In the genomic region with DNA sequence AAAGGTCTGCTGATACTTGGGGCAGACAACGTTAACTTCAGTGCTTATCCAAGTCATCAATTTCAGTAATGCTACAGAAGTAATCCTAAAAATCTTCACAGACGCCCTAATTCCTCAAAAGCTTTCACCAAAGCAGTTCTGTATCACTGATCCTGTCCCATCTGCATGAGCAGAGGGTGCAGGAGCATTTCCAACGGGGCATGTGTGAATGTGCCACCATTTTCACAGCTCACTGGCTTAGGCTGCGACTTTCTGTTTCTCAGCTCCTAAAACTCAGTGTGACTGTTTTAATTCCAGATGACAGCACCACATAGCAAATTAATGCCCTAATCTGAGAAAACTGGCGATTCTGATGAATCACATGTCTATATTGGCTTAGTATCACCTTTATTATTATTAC, we compare ENCODE assay signal across 18 mouse cellular contexts.
"Had no signal": no experiment of that assay in that cellular context is flagged by ENCODE, and none has a peak within 500 bp of the region (broad histone marks: within the 10 kb centered on the region; RNA-seq: fewer than 3 reads in every experiment).

No protein-coding gene starts in this region.

- H3K4me3 ChIP-seq: limb, embryonic 12.5 days; limb, embryonic 15.5 days; midbrain, embryonic 12.5 days; midbrain, embryonic 15.5 days; neural tube, embryonic 12.5 days; neural tube, embryonic 15.5 days had no signal

- H3K4me2 ChIP-seq: limb, embryonic 12.5 days; limb, embryonic 15.5 days; liver, embryonic 11.5 days; lung, embryonic 14.5 days; midbrain, embryonic 12.5 days; midbrain, embryonic 15.5 days; neural tube, embryonic 12.5 days; neural tube, embryonic 15.5 days had no signal

- ATAC-seq: liver, postnatal 0 days; lung, postnatal 0 days; midbrain, embryonic 15.5 days had no signal

- H3K9me3 ChIP-seq: limb, embryonic 12.5 days; limb, embryonic 15.5 days; midbrain, embryonic 12.5 days; midbrain, embryonic 15.5 days; neural tube, embryonic 12.5 days; neural tube, embryonic 15.5 days had no signal

- H3K27me3 ChIP-seq: limb, embryonic 12.5 days; limb, embryonic 15.5 days; midbrain, embryonic 12.5 days; midbrain, embryonic 15.5 days; neural tube, embryonic 12.5 days; neural tube, embryonic 15.5 days had no signal

- H3K27ac ChIP-seq: limb, embryonic 12.5 days; limb, embryonic 15.5 days; liver, embryonic 14.5 days; macrophage; midbrain, embryonic 12.5 days; midbrain, embryonic 15.5 days; neural tube, embryonic 12.5 days; neural tube, embryonic 15.5 days had no signal

- H3K9ac ChIP-seq: limb, embryonic 12.5 days; limb, embryonic 15.5 days; liver, embryonic 14.5 days; liver, postnatal 0 days; lung, embryonic 14.5 days; midbrain, embryonic 12.5 days; midbrain, embryonic 15.5 days; neural tube, embryonic 12.5 days; neural tube, embryonic 15.5 days had no signal

- DNase-seq: kidney, adult 9 months; kidney, postnatal 14 days; kidney, postnatal 4 days; left cerebral cortex, postnatal 4 days; liver, postnatal 0 days; lung, embryonic 14.5 days; thymus, adult 18-20 months; thymus, postnatal 36 days had no signal

- H3K4me1 ChIP-seq: limb, embryonic 15.5 days; neural tube, embryonic 12.5 days had no signal

- H3K36me3 ChIP-seq: limb, embryonic 12.5 days; limb, embryonic 15.5 days; midbrain, embryonic 12.5 days; midbrain, embryonic 15.5 days; neural tube, embryonic 12.5 days; neural tube, embryonic 15.5 days had no signal
